Mouse (Mus musculus) ZHBTc4 (cell line): Measurements from ENCODE around the gene Helq.

Experiments
- DNase-seq: peaks from one replicate; pipeline ENCODE4 v3.0.0-alpha.2; 2011; ENCODE audit warnings: low read depth, low spot score

The Helq gene

DNA sequence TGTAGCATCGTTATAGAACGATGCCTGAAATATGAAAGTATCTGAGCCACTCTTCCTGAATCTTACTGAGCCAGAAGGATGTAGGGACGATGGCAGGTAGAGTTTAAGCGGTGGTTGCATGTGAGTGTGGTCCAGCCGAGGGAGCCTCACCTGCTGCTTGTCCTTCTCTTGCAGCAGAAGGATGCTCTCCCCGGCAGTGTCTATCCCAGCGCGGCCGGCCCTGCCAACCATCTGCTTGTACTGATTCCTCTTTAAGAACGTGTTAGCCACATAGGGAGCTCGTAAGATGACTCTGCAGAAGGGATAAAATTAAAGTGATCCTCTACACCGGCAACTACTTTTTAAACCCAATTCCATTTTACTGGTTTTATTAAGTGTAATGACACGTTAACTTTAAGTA is 19.4 kb downstream of the Helq start:
- no peak for DNase-seq

DNA sequence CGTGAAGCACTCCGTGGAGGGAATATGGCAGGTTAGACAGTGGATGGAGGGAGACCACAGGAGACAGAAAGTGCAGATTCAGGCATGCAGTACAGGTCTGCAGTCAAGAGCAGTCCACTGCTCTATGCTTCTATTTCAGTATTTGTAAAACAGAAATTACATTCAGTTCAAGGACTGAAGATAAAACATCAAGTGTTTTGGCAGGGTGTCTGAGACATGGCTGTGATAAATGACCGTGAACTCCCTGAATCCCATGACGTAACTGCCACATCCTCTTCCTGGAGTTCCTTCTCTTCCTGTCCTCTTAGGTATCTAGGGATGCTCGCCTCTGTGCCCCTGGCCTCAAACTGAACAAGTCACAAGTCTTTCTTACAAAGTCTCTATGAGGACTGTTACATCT is 21.5 kb downstream of the Helq start:
- DNase-seq, result no peak

DNA sequence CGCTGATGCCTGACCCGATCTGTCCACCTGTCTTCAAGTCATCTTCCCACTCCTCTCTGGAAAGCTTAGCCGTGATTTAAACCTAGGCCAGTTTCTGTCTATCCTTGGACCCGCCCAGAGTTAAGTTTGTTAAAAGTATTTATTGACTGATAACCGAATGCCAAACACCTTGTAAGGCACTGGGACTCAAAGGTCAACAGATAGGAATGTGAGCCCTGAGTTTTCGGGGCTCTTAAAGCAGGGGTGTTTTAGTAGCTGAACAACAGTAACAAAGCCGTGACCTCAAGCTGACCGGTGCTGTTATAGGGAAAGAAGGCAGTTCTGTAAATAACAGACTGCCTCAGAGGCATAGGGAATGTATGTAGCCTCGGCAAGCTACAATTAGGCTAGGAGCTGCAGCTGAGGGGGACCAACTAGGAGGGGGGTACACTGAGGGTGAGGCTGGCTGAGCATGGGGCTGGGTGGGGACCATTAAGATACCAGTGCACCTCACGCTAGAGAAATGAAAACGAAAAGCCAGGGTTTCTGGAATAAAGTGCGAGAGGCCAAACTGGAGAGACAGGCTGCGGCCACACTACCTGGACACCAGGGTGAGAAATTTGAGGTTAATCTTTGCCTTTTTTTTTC is 22.5 kb downstream of the Helq start:
- DNase-seq, result no peak

DNA sequence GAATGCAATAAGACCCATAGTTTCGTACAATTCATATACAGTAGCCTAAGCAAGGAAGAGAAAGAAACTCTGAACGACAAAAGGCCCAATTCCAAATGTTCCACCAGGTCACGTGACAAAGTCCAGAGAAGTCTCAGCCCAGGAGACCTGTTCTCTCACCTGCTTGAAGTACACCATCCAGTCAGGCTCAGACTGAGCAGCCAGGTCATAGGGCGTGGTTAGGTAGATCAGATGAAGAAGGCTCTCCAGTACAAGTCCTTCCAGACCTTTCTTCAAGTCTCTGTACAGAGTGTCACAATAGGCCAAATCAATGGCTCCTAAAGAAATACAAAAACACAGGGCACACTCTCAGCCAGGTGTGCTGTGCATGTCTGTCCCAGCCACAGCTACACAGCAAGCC is 26.8 kb downstream of the Helq start:
- DNase-seq, result no peak

DNA sequence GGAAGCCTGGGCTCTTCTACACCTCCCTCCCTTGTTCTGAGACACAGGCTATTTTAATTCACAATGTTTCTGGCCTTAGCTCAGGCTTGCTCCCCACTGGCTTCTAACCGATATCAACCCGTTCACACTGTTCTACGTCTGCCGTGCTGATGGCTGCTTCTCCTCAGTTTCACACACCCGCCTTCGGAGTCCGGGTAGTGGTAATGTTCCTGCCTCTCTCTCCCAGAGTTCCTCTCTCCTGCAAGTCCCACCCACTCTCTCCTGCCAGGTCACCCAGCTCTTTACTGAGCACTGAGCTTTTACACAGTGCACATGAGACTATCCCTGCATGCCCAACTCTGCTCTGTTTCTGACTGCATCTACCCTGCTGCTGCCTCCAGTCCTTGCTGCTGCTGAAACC is 32.4 kb downstream of the Helq start:
- peak; percentile 71 for DNase-seq

DNA sequence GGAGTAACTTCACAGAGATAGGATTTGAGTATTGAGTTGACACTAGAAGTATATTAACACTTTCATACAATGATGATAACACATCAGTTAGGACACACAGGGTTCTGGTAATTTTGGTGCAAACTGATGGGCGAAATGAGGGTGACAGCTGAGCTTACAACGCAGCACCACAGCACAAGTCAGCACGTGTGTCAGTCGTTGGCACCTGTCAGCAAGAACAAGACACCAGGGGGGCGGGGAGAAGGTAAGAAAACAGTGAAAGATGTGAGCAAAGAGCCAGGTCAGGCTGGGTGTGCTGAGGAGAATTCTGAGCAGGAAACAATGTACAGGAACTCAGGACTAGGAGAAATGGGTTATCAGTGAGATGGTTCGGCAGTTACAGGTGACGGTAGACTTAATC is 36.7 kb downstream of the Helq start:
- DNase-seq, result no peak

DNA sequence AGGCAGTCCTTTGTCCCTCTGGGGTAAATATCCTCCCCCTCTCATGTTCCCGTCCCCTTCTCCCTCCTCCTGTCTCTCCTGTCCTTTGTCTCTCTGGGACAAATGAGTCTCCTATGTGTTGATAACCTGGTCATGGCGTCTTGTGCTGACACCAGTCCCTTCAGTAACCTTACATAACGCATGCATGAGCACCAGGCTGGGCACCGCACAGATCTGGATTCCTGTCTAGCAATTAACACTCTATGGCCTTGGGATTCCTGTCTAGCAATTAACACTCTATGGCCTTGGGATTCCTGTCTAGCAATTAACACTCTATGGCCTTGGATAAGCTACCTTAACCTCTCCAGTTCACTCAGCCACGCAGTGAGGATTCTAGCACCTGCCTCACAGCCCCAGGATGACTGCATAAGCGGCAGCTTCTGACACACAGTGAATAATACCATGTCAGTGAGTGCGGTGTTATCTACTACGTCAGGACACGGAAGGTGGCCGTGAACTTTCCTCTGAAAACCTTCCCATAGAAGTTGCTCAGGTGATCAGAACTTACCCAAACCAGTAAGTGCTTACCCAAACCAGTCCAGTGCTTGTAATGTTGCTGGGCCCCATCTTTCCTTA is 38.2 kb downstream of the Helq start:
- DNase-seq, result peak; percentile 29

DNA sequence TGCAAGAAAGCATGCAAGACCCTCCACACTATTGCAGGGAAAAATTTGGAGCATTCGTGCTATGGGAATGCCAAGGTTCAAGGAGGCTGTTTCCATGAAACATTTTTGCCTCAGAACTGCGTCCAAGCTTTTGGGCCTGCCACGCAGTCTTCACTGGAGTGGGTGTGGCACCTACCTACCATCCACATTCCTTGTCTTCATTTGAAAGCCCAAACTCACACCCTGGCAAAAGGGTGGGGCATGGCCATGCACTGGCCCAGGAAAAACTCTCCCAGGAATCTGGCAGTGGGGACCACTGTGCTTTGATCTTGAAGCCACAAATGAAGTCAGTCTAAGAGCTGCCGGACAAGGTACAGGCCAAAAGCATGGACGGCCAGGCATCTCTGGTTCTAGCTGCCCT is 40.3 kb downstream of the Helq start:
- DNase-seq, result peak; percentile 63

DNA sequence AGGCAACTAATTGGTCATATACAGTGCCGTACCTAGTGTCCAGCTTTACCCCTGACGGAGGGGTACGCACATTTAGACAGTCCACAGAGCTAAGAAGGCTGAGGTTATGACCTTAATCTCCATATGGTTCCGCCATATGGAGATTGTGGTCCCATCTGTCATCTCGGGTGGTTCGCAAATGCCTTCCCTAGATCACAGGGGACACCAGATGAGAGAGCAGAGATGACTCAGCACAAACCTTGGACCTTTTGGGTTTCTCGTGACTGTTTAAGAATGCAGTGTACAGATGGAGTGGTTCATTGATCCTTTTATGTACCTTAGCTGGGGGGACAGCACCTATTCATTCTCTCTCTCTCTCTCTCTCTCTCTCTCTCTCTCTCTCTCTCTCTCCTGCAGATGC is 45.0 kb downstream of the Helq start:
- DNase-seq, result no peak

DNA sequence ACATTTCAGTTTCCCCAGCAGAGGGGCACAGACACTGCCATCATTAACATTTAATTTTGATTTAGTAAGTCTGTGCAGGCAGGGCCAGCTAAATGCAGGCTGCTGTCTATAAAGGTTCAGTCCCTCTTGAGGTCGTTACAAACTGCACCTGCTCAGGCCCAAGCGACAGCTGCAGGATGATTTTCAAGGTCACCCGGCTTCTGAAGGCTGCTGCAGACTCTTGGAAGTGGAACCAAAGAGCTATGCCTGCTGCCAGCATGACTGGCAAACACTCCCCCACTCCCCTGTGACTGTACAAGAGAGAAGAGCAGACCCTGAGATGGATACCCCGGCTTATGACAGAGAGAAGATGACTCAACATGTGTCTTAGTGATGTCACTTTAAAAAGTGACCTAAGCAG is 46.7 kb downstream of the Helq start:
- DNase-seq, result no peak

DNA sequence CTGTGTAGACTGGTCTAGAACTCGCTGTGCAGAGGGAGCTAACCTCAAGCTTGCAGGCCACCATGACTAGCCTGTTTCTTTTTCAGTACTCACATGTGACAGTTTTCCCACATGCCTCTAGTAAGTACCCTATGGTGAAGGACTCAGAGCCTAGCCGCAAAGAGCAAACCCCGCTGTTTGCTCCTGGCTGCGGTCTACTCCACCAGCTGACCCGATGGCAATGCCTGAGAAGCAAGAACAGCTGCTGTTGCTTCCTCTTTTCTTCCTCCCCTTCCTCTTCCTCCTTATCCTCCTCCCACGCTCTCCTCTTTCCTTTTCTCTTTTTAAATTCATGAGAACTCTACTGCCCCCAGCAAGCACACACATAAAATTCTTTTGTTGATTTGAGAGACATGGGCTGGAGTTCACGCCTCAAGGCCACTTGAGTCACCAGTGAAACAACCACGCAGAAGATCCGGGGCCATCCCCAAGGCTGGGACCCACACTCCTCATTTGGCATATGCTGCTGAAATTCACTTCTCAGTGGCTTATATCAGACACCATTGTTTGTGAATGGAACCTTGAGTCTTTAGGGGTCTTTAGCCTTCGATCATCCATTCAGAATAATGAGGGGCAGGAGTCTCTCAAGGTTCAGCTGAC is 47.7 kb downstream of the Helq start:
- DNase-seq, result no peak

DNA sequence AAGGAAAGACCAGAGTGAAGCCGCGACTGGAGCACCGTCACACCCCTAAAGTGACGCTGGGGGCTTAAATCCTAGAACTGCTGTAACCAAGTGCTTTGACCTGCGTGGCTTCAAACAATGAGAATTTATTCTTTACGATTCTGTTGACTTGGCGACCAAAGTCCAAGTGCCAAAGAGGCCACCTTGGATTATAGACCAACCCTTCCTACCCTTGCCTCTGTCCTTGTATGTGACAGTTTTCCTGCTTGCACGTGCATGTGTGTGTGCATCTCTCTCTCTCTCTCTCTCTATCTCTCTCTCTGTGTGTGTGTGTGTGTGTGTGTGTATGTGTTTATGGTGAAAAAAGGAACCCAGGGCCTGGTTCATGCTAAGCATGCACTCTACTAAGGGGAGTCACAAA is 59.6 kb downstream of the Helq start:
- DNase-seq, result no peak

DNA sequence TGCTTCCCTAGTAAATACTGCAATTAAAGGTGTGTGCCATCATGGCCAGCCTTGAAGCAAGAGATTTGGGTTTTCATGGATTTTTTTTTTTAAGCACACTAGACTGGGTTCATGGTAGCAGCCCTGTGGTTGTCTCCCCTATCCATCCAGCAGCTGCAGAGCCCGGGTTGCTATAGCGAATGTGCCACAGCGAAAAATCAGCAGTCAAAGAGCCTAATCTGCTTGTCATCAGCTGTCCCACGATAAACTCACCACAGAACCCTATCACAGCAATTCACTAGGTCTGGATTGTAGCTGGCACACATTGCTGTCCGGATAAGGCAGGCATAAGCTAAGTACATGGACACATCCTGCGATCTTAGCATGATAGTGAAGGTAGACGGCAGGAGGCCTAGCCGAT is 61.5 kb downstream of the Helq start:
- no peak for DNase-seq

DNA sequence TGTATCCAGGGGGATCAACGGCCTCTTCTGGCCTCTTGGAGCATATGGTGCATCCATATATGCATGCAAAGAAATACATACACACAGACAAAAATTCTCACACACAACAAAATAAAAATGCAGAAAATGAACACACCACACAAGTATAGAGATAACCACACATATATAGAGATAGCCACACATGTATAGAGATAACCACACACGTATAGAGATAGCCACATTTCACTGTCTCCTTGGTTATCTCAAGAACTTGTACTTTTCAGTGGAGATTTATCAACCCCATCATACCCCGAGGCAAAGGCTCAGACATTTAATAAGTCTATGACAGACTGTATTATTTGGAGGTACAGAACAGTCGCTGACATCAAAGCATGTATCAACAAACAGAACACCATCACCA is 63.9 kb downstream of the Helq start:
- no peak for DNase-seq

DNA sequence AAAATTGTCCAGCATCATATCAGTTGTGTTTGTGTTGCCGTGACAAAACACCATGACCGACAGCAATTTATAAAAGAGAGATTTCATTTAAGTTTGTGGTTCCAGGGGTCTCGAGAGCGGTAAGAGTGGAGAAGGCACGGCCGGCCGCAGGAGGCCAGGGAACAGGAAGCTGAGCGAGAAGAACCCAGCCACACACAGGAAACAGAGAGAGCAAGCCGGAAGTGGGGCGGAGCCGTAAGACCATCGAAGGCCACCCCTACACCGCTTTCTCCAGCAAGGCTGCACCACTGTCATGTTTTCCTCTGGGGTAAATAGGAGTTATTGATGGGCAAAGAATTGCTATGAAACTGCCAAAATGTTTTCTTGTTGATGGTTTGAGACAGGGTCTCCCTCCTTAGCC is 69.6 kb downstream of the Helq start:
- DNase-seq, result no peak

DNA sequence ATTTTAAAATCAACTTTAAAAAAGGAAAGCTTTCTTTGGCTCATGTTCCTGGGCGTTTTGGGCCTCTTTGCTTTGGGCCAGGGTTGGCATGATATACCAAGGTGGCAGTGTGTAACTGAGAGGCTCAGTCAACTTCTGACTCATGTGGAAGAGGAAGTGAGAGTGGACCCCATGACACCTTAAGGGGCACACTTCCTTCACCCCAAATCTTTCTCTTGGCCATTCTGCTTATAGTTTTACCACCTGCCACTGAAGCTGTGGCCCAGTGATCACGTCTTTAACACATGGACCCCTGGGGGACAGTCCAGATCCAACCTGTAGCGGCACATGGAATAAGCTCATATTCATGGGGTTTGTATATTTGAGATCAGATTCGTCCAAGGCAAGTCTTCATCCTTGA is 72.4 kb downstream of the Helq start:
- DNase-seq, result no peak

DNA sequence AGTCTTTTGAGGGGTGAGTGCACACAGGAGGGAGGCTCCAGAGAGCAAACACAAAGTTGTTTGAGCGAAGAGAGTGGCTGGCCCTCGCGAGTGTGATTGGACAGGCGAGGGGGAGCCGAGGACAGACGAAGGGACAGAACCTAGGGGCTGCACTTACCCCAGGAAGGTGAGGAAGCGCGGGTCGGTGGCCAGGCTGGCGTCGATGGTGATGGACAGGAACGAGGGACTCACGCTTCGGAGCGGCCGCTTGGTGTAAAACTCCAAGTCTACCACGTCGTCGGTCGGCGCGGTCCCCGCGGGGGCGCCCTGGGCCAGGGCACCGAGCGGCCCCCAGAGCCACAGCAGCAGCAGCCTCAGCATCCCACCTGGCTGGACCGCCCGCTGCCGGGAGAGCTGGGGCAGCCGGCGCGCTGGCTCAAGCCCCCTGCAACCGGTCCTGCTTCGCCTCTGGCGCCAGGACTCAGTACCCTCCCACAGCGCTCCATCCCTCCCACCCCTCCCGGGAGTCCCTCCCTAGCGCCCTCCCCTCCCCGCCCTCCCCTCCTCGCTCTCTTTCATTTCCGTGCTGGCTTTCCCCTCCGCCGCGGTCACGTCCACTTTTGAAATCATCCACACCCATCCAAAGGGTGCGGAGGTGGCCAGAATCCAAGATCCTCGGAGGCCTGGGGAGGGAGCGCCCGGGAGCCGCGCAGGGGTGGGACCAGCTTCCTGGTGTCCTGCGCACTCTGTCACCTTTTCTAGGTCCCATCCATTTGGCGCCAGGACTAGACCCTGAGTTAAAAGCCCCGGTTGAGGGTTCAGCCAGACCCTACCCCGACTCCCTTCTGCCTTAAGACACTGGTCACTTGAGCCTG is 78.9 kb downstream of the Helq start, which contains the start of gene Hpse:
Gene Hpse (minus strand): TSS at position 482 of the 854 bp plus-strand sequence.
- peak; percentile 72 for DNase-seq

DNA sequence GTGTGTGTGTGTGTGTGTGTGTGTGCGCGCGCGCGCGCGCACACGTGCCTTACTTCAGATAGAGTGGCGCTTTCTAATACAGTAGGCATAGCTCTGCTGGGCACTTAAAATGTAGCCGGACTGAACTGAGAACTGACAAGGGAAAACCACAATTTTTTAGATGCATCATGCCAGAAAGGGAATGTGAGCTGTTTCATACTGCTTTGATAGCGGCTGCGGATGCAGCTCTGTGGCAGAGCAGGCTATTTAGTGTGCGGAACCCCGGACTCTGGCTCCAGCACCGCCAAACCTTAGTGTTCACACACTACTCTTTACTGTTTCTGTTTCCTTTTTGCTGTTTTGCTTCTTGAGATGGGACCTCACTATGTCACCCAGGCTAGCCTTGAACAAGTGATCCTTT is 81.6 kb downstream of the Helq start:
- DNase-seq, result no peak
